Mouse (Mus musculus): ENCODE data around the gene Dcn.

Gene Dcn

GRCm38 (mm10) chr10:97547740-97548139 is 68.3 kb downstream of the Dcn start:
- no peak for DNase-seq (ENCODE audit: low read depth, low spot score)

GRCm38 (mm10) chr10:97564957-97565856 is 85.8 kb downstream of the Dcn start, which contains the start of gene Lum:
Gene Lum, plus strand, starts transcription at chr10:97565128.
- no peak for DNase-seq (ENCODE audit: low read depth, low spot score)

GRCm38 (mm10) chr10:97567489-97568135 is 88.2 kb downstream of the Dcn start:
- DNase-seq (ENCODE audit: low read depth, low spot score), result peak; percentile 34

Measured in brain, adult 2 months (tissue).